Mouse (Mus musculus): ENCODE measurements around the gene Foxk2. TPM values are rescaled to one million over a fixed set of nuclear protein-coding genes. Genes with fewer than 3 reads are reported as not detected.

Foxk2 gene
- polyA plus RNA-seq, 2 experiments = 11.1 to 43.7 TPM

GRCm38 (mm10) chr11:121353326-121354090 is 93.7 kb downstream of the Foxk2 start:
- H3K9me3 ChIP-seq (ENCODE audit: control insufficient read depth, low read length) = no peaks in the 10 kb centered on the region
- H3K27ac ChIP-seq (replicated peaks; ENCODE audit: low read depth, low read length) = peak overlapping the region; percentile 89
- H3K4me2 ChIP-seq (replicated peaks; ENCODE audit: low read depth, low read length, severe bottlenecking) = peak overlapping the region; percentile 82
- H3K4me3 ChIP-seq (replicated peaks; ENCODE audit: low read length) = peak overlapping the region; percentile 94
- H3K9ac ChIP-seq (ENCODE audit: low read depth, low read length, severe bottlenecking) = peak overlapping the region; percentile 94
- TF ChIP-seq POLR2A (IDR thresholded peaks at IDR 0.05; ENCODE audit: borderline replicate concordance, extremely low read depth, insufficient read depth, insufficient read length) = no peak
- ATAC-seq (ENCODE audit: low FRiP score, low read depth) (no peak), DNase-seq (ENCODE audit: low spot score) (no peak)
- no peaks in the 10 kb centered on the region for H3K27me3 ChIP-seq (ENCODE audit: control insufficient read depth, insufficient read depth, low read length)
- 4% methylated on average over 32 of the region's 41 CpGs for WGBS
- peaks cover 17% of the 10 kb centered on the region for H3K4me1 ChIP-seq (ENCODE audit: control insufficient read depth, insufficient read depth, low read length)
- peaks cover 10% of the 10 kb centered on the region; the same call in 1 of the 2 replicates for H3K36me3 ChIP-seq (ENCODE audit: control insufficient read depth, insufficient read depth, low read length)

- TF ChIP-seq POLR2A (IDR thresholded peaks at IDR 0.05; ENCODE audit: borderline replicate concordance, extremely low read depth, insufficient read depth, insufficient read length) = peak; percentile 96; the same call in 1 of the 2 replicates
- Histone ChIP-seq H3K36me3 (ENCODE audit: control insufficient read depth, insufficient read depth, low read length) (peaks cover 5% of the 10 kb centered on the region; the same call in 1 of the 2 replicates), H3K4me1 (ENCODE audit: control insufficient read depth, insufficient read depth, low read length) (peaks cover 17% of the 10 kb centered on the region), H3K9ac (ENCODE audit: low read depth, low read length, severe bottlenecking) (peak within 1 kb of the TSS; percentile 94), H3K4me3 (replicated peaks; ENCODE audit: low read length) (peak within 1 kb of the TSS; percentile 94), H3K9me3 (ENCODE audit: control insufficient read depth, low read length) (no peaks in the 10 kb centered on the region), H3K4me2 (replicated peaks; ENCODE audit: low read depth, low read length, severe bottlenecking) (peak within 1 kb of the TSS; percentile 82), H3K27me3 (ENCODE audit: control insufficient read depth, insufficient read depth, low read length) (no peaks in the 10 kb centered on the region), H3K27ac (replicated peaks; ENCODE audit: low read depth, low read length) (peak within 1 kb of the TSS; percentile 89)
- ATAC-seq (ENCODE audit: low FRiP score, low read depth) (peak; percentile 97), DNase-seq (ENCODE audit: low spot score) (peak; percentile 89)
- 0% methylated on average over 54 of the region's 69 CpGs for WGBS
Measured at GRCm38 (mm10) chr11:121354091-121354707, 94.4 kb downstream of the Foxk2 start, which contains the start of gene Wdr45b. Gene Wdr45b (minus strand): TSS chr11:121354445.

Other genes with a start within 250 kb of the Foxk2 start
- 0.36 and 0.69 TPM in 2 replicates for gene Cd7, start 220.6 kb upstream of the Foxk2 start, polyA plus RNA-seq (2012; rRNA removed)
- gene Cd7, start 220.6 kb upstream of the Foxk2 start, polyA plus RNA-seq (2014; fragmentation: Nextera tagmentation; extraction: Ambion mirVana) = 0.19 and 0.21 TPM in 2 replicates
- gene Sectm1b, start 196.4 kb upstream of the Foxk2 start, polyA plus RNA-seq (2012; rRNA removed) = 0.12 TPM in 1 of 2 replicates, not detected in the other
- not detected in 2 replicates for gene Sectm1b, start 196.4 kb upstream of the Foxk2 start, polyA plus RNA-seq (2014; fragmentation: Nextera tagmentation; extraction: Ambion mirVana)
- gene Sectm1a, start 178.8 kb upstream of the Foxk2 start, polyA plus RNA-seq (2012; rRNA removed) = 1.0 and 1.2 TPM in 2 replicates
- gene Sectm1a, start 178.8 kb upstream of the Foxk2 start, polyA plus RNA-seq (2014; fragmentation: Nextera tagmentation; extraction: Ambion mirVana) = 0.76 and 1.3 TPM in 2 replicates
- gene Tex19.2, start 141.3 kb upstream of the Foxk2 start, polyA plus RNA-seq (2012; rRNA removed) = 0.04 TPM in 1 of 2 replicates, not detected in the other
- not detected in 2 replicates for gene Tex19.2, start 141.3 kb upstream of the Foxk2 start, polyA plus RNA-seq (2014; fragmentation: Nextera tagmentation; extraction: Ambion mirVana)
- 0.06 and 0.10 TPM in 2 replicates for gene Tex19.1, start 113.8 kb upstream of the Foxk2 start, polyA plus RNA-seq (2012; rRNA removed)
- gene Tex19.1, start 113.8 kb upstream of the Foxk2 start, polyA plus RNA-seq (2014; fragmentation: Nextera tagmentation; extraction: Ambion mirVana) = not detected in 2 replicates
- 2.1 and 3.1 TPM in 2 replicates for gene Uts2r, start 99.7 kb upstream of the Foxk2 start, polyA plus RNA-seq (2012; rRNA removed)
- gene Uts2r, start 99.7 kb upstream of the Foxk2 start, polyA plus RNA-seq (2014; fragmentation: Nextera tagmentation; extraction: Ambion mirVana) = 1.0 and 1.4 TPM in 2 replicates
- 45.5 and 52.2 TPM in 2 replicates for gene Hexdc, start 55.6 kb upstream of the Foxk2 start, polyA plus RNA-seq (2012; rRNA removed)
- gene Hexdc, start 55.6 kb upstream of the Foxk2 start, polyA plus RNA-seq (2014; fragmentation: Nextera tagmentation; extraction: Ambion mirVana) = 8.4 and 12.5 TPM in 2 replicates
- 12.5 and 12.7 TPM in 2 replicates for gene Ogfod3, start 55.3 kb upstream of the Foxk2 start, polyA plus RNA-seq (2012; rRNA removed)
- 21.8 and 22.4 TPM in 2 replicates for gene Ogfod3, start 55.3 kb upstream of the Foxk2 start, polyA plus RNA-seq (2014; fragmentation: Nextera tagmentation; extraction: Ambion mirVana)
- 47.1 and 50.4 TPM in 2 replicates for gene Cybc1, start 30.7 kb upstream of the Foxk2 start, polyA plus RNA-seq (2012; rRNA removed)
- 41.3 and 49.6 TPM in 2 replicates for gene Cybc1, start 30.7 kb upstream of the Foxk2 start, polyA plus RNA-seq (2014; fragmentation: Nextera tagmentation; extraction: Ambion mirVana)
- 44.1 and 52.3 TPM in 2 replicates for gene Narf, start 22.7 kb upstream of the Foxk2 start, polyA plus RNA-seq (2012; rRNA removed)
- 49.4 and 58.5 TPM in 2 replicates for gene Narf, start 22.7 kb upstream of the Foxk2 start, polyA plus RNA-seq (2014; fragmentation: Nextera tagmentation; extraction: Ambion mirVana)
- 94.5 and 110 TPM in 2 replicates for gene Wdr45b, start 94.5 kb downstream of the Foxk2 start, polyA plus RNA-seq (2012; rRNA removed)
- gene Wdr45b, start 94.5 kb downstream of the Foxk2 start, polyA plus RNA-seq (2014; fragmentation: Nextera tagmentation; extraction: Ambion mirVana) = 113 and 116 TPM in 2 replicates
- 10.8 and 13.0 TPM in 2 replicates for gene Rab40b, start 128.3 kb downstream of the Foxk2 start, polyA plus RNA-seq (2012; rRNA removed)
- 16.8 and 19.0 TPM in 2 replicates for gene Rab40b, start 128.3 kb downstream of the Foxk2 start, polyA plus RNA-seq (2014; fragmentation: Nextera tagmentation; extraction: Ambion mirVana)
- gene Fn3krp, start 161.4 kb downstream of the Foxk2 start, polyA plus RNA-seq (2012; rRNA removed) = 11.2 and 11.6 TPM in 2 replicates
- gene Fn3krp, start 161.4 kb downstream of the Foxk2 start, polyA plus RNA-seq (2014; fragmentation: Nextera tagmentation; extraction: Ambion mirVana) = 7.3 and 7.4 TPM in 2 replicates
- gene Fn3k, start 174.9 kb downstream of the Foxk2 start, polyA plus RNA-seq (2012; rRNA removed) = 1.2 and 1.3 TPM in 2 replicates
- 0.61 and 0.81 TPM in 2 replicates for gene Fn3k, start 174.9 kb downstream of the Foxk2 start, polyA plus RNA-seq (2014; fragmentation: Nextera tagmentation; extraction: Ambion mirVana)
- gene Tbcd, start 192.0 kb downstream of the Foxk2 start, polyA plus RNA-seq (2012; rRNA removed) = 43.4 and 45.0 TPM in 2 replicates
- gene Tbcd, start 192.0 kb downstream of the Foxk2 start, polyA plus RNA-seq (2014; fragmentation: Nextera tagmentation; extraction: Ambion mirVana) = 38.7 and 42.0 TPM in 2 replicates

All from limb, embryonic 14.5 days (tissue).